Mouse (Mus musculus): ENCODE data around the gene Gnat2.
A peak's percentile ranks its signal among the peaks of the same experiment; 100 is the strongest.

Gnat2 gene

DNA sequence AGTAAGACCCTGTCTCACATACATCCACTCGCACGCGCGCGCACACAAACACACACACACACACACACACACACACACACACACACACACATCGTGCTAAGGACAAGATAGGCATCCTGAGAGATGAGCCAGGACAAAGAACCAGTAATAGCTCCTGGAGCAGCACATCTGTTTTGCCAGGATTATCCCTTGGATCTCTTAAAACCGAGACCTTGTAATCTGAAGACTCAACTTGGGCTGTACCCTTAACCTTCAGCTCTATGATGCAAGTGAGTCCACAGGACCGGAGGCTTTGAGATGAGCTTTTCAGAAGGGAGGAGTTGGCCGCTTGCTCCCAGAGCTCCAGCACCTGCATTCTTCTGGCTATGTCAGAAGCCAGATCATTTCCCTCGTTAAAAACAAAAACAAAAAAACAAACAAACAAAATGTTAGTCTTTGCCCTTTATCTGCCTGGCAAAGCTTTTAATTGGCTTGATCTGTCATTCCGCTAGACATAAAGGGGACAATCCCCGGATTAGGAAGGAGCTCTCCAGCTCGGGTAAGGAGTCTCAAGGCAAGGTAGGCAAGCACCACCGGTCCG is at the start of gene Gnat2:
Gnat2 (plus strand) TSS at position 254 of the 580 bp plus-strand sequence.
- DNase-seq (ENCODE audit: low spot score in 2 of 2) = no peak

DNA sequence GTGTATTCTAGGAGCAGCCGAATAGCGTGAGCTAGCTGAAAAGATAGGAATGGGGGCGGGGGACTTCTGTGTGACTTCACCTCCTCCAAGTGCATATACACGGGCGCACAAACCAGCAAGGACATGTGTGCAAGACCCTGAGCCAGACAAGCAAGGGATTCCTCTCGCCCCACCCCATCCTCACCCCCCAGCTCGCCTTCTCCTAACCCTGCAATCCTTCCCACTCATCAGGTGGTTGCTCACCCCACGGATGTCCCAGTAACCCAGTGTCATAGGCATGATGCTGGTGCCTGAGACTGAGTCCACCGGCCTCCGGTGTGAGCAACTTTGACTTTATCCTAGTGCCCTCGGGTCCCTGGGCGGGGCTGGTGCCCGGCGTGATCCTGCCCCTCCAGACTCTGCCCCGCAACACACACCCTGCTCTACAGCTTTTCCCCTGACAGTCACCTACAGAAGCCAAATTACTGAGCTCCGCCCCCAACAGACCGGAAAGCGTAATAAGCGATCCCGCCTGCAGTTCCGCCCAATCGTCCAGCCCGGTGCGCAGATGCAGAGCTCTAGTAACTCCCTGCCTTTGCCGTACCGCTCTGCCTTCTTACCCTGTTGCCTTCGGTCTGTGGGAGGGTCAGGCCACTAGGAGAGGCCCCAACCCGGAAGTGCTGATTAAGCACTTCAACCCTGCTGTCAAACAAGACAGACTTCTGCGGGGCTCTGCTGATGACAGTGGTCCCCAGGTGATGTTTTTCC is 48.0 kb upstream of the Gnat2 start, which contains the start of gene Gstm4:
Gstm4 (minus strand) TSS at position 501 of the 747 bp plus-strand sequence.
- DNase-seq (ENCODE audit: low spot score in 2 of 2) = peak; percentile 81 to 86

DNA sequence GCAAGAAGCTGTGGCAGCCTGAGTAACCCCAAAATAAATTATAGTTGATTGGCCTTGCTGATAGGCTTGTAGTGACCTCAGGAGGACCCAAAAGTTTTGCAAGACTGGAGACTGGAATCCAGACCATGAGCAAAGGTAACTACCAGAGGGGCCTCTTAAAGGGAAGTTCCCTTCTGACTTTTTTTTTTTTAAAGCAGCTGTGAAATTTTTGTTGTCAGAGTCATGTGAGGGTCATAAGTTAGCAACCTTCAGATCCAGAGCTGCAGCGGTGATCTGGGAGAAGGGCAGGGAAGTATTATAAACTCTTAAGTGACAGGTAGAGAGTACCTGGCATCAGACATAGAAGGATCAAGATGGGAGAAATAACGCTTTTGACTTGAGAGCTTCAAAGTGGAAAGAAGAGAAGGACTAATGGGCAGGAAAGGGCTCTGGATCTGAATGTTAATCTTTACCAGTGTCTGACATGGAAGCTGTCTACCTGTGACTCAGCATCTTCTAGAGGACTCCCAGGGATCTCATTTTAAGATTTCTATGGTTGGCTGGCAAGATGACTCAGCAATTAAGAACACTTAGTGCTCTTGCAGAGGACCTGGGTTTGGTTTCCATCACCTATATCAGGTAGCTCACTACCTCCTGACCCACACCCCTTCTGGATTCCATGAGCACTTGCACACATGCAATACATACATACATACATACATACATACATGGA is 45.5 kb upstream of the Gnat2 start:
- no peak for DNase-seq (ENCODE audit: low spot score in 2 of 2)

DNA sequence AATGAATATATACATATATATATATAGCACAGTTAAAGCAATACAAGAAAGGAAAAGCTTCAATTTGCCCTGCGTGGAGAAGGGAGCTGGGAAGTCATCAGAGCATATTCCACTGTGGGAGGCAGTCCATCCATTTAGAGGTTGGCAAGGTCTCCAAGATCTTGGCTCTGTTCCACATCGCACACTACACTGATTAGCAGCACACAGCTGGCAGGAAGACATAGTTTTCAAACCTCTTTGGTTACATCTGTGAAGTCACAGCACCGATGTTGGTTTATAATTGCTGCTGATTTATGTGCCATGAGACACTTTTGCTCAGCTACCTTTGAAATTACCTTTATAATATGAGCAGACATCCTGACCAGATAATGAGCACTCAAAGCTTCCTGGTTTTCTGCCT is 44.3 kb upstream of the Gnat2 start:
- no peak for DNase-seq (ENCODE audit: low spot score in 2 of 2)

DNA sequence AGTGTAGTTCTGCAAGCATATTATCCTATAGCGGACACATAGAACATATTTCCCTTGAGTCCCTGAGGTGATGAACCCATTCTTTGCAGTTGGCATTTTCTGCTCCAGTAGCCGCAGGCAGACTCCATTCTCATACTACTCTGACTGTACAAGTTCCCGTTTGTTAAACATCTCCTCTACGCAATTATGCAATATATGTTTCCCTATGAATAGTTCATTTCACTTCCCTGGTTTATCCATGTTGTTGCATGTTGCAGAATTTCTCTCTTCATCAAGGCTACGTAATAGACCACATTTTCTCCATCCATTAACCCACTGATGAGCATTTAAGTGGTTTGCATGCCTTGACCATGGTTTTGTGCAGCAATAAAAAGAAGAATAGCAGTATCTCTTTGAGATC is 42.1 kb upstream of the Gnat2 start:
- no peak for DNase-seq (ENCODE audit: low spot score in 2 of 2)

DNA sequence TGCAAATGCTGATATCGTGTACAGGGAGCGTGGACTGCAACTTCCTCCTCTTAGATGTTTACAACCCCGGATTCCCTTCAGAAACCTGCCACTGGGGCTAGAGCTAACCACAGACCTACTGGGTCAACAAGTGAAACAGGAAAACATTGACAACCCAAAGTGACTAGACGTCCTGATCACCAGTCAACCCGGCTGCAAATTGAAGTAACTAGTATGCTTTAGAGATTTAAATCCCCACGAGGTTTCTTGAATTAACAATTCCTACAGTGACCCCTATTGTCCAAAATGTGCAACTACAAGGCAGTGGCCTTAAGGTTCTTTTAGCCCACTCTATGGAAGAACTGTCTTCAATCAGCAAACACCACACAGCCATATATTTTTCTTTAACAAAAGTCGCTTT is 31.2 kb upstream of the Gnat2 start:
- no peak for DNase-seq (ENCODE audit: low spot score in 2 of 2)

DNA sequence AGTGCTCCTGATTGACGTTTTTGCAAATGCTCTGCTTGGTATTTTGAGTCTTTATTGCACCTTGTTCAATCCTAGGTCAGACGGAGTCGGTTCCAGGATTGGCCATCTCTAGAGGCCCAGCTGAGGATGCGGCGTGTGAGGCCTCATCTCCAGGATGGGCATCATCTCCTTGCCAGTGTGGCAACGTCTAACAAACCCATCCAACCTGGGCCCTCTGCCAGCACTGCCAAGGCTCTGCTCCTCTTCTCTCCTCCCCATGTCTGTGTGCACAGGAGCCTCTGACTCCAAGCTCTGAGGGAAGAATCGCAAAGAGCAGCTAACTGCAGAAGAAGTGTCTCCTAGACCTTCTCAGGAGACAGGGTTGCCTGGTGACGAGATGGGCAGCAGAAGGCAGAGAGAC is 29.9 kb upstream of the Gnat2 start:
- DNase-seq (ENCODE audit: low spot score in 2 of 2) = no peak

DNA sequence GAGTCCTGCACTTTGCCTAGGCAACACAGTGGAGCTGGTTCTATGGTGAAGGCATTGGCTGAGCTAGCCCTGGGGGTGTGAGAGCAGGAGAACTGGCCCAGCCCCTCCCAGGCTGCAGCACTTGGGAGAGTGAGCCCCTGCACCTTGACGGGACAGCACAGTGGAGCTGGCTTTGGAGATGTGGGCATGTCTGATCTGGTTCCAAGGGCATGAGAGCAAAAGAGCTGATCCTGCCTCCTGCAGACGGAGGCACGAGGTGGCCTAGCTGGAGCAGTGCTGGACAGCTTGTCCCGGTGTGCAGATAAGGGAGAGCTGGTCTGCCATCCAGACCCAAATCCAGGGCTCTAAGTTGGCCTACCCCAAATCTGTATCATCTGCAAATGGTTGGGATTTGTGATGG is 27.9 kb upstream of the Gnat2 start:
- no peak for DNase-seq (ENCODE audit: low spot score in 2 of 2)

DNA sequence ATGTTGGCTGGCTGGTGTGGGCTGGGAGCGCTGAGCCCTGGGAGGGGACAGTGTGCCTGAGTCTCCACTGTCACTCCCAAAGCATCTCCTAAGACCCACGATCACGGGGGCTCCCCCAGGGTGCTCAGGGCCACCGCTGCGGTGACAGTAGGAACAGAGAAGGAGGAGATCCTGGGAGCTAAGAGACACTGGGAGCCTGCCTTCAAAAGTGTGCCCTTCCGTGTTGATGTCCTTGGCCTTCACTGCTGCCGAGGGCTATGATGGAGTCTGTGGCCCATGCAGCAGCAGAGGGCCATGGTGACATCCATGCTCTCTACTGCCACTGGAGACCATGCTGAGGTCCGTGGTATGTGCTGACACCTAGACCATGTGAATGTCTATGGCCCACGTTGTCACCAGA is 27.0 kb upstream of the Gnat2 start:
- DNase-seq (ENCODE audit: low spot score in 2 of 2) = no peak

DNA sequence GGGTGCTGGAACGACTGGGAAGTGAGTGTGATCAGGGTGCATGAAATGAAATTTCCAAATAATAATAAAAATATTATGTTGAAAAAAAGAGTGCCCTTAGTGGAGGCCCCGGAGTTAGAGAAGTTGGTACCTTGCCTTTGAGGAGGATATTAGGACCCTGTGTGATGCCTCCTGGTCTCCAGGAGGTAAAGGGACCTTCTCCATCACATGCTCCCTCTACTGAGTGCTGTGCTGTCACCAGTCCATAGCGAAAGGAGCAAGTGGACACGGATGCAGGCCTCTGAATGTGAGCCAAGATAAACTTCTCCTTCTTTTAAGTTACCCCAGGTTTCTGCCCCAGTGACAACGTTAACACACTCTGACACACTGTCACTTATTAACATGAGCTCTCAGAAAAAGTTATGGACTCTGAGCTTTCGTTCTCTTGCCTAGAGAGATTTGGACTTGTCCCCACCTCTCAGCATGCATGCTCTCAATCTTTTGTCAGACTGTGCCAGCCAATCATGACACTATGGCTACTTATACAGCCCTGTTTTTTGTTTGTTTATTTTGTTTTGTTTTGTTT is 25.1 kb upstream of the Gnat2 start:
- DNase-seq (ENCODE audit: low spot score in 2 of 2) = no peak

DNA sequence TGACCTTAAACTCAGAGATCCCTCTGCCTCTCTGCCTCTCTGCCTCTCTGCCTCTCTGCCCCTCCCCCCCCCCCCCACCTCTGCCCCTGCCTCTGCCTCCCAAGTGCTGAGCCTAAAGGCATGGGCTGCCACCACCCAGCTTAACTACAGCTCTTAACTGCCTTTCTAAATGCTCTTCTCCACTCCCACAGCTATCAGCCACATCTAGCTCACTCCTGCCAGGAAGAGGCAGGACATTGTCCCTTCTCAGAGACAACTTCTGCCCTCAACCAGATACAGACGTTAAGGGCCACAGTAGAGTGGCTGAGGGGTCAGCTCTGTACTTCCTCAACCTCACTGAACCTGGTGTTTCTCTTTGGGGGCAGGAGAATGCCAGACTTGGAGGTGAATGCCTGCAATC is 23.8 kb upstream of the Gnat2 start:
- no peak for DNase-seq (ENCODE audit: low spot score in 2 of 2)

DNA sequence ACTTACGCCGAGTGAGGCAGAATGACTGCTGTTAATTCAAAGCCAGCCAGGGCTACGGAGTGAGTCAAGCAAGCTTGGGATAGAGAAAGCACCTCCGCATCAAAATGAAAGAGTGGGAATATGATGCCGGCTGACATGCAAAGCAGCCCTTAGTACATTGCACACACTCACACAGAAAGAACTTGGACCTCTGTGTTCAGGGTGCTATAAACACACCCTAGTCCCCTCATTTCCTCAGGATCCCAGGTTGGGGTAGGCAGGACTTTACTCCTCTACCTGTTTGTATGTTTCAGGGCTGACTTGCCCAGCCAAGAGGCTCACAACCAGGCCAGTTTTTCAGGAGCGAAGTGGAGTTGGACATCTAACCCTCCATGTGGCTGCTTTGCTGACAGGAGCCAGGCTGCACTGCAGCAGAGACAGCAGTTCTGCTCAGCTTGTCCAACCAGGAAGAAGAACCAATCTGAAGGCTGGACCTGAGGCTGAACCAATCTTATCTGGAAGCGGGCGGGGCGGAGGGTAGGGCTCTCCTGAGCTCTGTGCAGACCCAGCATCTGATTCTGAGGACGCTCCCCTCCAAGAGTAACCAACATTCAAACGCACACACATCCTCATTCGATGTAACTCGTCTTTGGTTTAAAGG is 23.2 kb upstream of the Gnat2 start:
- DNase-seq (ENCODE audit: low spot score in 2 of 2) = no peak

DNA sequence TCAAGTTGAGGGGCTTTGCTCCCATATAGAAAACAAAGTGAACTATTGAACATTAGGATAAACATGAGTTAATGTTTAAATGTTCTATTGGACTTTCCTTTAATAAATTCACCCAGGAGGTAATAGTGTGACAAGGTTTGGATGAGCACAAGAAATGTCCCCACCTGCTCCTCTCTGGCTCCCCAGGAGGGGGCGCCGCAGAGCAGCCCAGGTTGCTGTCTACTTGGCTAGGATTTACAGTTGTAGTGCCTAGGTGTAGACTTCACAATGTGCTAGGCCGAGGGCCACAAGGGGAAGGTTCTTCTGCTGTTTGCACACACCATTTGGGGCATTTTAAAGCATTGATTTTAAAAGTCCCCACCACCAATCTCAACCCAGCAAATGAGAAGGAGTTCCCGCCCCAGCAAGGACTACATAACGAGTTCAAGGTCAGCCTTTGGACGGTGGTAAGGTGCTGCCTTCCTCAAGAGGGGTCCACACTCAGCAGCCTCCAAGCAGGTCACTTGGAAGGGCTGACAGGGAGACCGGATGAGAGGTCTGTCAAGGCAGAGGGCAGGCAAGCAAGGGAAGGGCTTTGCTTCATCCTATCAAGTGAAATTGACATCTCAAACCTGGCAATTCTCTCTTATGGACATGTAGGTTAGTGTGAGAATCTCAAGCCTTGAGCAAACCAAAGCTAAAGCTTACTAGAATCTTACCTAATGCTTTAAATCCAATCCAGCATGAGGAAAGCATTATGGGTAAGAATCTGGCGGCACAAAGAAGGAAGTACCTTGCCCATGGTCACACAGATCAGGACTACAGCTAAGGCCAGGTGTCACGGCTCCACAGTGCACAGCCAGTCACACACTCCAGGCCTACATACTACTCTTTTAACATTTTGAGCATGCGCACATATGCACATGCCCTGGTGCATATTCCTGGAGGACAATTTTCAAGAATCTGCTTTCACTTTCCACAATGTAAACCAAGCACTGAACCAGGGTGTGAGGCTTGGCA is 22.0 kb upstream of the Gnat2 start:
- peak in 1 of 2 experiments; percentile 41 for DNase-seq (ENCODE audit: low spot score in 2 of 2)

DNA sequence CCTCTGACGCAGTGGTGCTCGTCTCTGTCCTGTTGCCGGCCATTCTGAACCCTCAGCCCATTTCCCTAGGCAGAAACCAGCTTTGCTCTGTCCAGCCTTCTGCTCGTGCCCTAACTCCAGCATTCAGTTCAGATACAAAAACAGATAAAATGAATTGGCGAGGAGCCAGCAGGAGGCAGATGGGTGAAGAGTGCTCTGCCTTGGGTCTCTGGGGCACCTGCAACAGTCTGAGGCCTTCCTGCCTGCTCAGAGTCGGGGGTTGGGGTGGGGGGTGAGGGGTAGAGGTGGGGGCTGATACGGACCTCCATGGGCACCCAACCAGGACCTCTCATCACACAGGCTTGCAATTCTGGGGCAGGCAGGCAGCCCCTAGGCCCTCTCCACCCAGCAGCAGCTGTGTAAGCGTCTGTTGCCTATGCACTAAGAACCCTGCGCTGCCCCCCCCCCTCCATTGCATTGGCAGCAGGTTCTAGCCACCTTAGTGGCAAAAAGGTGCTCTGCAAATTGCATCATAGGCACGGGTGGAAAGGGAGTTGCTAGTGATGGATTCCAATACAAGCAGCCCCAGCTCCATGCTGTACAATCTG is 19.5 kb upstream of the Gnat2 start:
- no peak for DNase-seq (ENCODE audit: low spot score in 2 of 2)

DNA sequence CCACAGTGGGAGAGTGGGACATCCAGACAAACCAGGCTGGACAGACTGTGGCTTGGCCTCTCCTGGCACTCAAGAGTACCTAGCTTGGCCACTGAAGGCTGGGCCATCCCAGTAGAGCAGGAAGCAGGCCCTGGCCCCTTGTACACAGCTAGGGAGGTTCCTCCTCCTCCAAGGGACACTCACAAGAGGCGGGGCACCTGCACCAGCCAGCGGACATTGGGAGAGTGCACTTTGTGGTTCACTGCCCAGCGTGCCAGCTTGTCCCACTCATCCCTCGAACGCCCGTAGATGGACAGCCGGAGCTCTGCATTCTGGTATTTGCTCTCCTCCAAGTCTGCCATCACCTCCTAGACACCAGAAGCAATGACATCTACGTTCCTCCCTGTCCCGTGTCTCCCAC is 15.8 kb upstream of the Gnat2 start:
- no peak for DNase-seq (ENCODE audit: low spot score in 2 of 2)

DNA sequence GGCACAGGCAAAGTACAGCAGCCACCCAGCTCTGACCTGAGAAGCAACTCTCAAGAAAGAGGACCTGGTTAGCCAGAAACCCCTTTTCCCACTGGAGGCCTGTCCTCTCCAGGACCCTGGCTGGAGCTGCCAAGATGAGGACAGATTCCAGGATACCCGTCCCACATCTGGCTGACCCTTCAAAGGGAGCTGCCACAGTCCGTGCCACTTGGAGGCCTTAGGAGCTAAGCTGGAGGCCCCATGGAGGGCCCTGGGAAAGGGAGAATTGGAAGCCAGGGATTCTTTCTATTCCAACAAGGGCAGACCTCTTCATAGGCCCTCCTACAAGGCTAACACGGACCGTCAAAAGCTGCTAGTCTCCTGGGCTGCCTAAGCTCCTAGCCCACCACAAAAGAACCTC is 10.9 kb upstream of the Gnat2 start:
- no peak for DNase-seq (ENCODE audit: low spot score in 2 of 2)

DNA sequence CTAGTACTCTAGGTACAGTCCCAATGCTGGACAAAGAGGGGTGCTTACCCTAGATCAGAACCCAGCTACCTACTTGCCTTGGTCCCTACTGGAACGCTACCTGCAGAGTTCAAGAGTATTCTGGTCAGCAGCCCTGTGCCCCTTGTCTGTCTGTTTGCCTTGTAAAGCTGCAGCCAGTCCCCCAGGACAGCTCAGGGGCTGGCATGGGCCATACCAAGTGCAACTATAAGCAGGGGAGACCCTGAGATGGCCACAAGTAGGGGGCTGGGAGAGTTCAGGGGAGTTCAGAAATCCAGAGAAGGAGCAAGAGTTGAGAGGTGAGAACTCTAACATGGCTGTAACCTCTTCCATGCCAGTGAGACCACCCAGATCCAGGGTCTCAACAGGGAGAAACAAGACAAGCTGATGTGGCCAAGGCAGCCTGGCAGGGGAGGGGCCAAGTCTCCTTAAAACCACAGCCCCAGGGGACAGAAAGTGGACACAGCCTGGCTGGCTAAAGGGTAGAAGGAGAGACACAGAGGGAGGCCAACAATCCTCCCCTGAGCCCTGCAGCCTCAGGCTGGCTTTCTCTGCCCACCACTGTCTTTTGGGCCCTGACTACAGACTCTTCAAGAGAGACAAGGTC is 10.2 kb upstream of the Gnat2 start:
- no peak for DNase-seq (ENCODE audit: low spot score in 2 of 2)

DNA sequence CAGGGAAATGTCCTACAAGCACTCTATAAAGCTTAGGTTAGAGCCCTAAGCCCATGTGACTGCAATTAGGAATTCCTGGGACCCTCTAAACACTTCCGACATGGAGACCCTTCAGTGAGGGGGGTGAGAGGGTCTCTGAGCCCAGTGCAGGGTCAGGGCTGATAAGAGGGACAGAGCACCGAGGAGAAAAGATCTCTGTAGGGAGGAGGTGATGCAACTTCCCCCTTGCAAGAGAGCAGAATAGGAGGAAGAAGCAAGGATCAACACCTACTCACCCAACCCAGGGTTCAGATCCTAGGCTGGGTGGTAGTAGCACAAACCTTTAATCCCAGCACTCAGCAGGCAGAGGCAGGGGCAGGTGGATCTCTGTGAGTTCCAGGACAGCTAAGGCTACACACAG is 9.4 kb upstream of the Gnat2 start:
- DNase-seq (ENCODE audit: low spot score in 2 of 2) = no peak

DNA sequence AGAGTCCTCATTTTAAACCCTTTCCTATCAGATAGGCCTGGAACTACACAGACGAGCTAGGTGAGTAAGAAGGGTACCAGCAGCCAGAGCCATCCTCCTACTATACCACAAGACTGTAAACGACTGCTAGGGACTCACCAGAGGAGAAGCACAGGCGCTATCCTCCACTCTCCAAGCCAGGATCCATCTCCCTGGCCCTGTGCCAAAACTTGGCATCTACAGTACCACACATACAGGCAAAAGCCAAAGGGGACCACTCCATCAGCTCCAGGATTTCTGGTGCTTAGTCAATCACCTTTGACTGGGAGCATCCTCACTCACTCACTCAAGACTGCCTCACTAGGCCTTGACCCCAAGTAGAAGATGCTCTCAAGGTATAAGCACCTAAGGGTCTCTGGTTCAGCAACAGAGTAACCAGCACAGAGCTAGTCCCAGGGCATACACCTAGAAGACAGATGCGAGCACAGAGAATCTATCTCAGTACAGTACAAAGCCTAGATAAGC is 8.6 kb upstream of the Gnat2 start:
- no peak for DNase-seq (ENCODE audit: low spot score in 2 of 2)

DNA sequence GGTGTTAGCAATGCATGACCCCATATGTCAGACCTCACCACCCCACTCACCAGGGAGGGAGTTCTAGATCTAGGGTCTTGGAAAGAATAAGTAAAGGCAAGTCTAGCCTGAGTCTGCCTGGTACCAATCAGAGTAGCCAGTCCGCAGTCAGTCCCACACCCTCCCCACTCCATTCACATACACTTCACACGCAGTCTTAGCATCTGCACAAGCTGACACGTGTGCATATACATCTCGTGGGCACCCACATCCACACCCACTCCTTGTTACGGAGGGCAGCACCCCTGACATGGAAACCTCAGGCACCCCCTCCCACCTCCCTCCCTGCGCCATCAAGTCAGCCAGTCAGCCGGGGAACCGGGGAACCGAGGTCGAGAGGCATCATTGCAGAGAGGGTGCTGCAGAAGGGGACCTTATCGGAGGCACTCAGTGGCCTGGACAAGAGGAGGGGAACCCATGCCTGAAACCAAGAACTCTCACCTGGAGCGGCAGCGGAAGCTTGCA is 7.8 kb upstream of the Gnat2 start:
- DNase-seq (ENCODE audit: low spot score in 2 of 2) = peak in 1 of 2 experiments; percentile 18

All from right cerebral cortex, postnatal 36 days (tissue).